Comparison of ENCODE assay signal across 18 mouse cellular contexts in genomic region chr15:25391210-25391609, GRCm38 (mm10).
"Had no signal": no experiment of that assay in that cellular context is flagged by ENCODE, and none has a peak within 500 bp of the region (broad histone marks: within the 10 kb centered on the region; RNA-seq: fewer than 3 reads in every experiment).

No protein-coding gene starts in this region.

- DNase-seq: kidney, adult 8-10 months; layer of hippocampus, adult 9-11 months; layer of hippocampus, postnatal 36 days; lung, postnatal 4 days; retina, postnatal 1 day; right cerebral cortex, postnatal 4 days; spleen, adult 18-20 months; thymus, adult 2 months; thymus, postnatal 25 days had no signal

- H3K4me2 ChIP-seq: midbrain, embryonic 12.5 days; neural tube, embryonic 13.5 days had no signal

- H3K9ac ChIP-seq: midbrain, embryonic 12.5 days; neural tube, embryonic 13.5 days had no signal

- H3K27me3 ChIP-seq: megakaryocyte, embryonic 14.5 days; midbrain, embryonic 12.5 days; neural tube, embryonic 13.5 days had no signal

- H3K4me1 ChIP-seq: limb, embryonic 10.5 days had no signal

- H3K27ac ChIP-seq: kidney, postnatal 0 days; limb, embryonic 10.5 days; midbrain, embryonic 12.5 days; neural tube, embryonic 13.5 days had no signal

- H3K9me3 ChIP-seq: limb, embryonic 10.5 days; megakaryocyte, embryonic 14.5 days; midbrain, embryonic 12.5 days; neural tube, embryonic 13.5 days had no signal

- H3K4me3 ChIP-seq: limb, embryonic 10.5 days; megakaryocyte, embryonic 14.5 days; midbrain, embryonic 12.5 days; neural tube, embryonic 13.5 days had no signal

- ATAC-seq: hindbrain, embryonic 16.5 days; inflammation-experienced regulatory T-cells, adult 6 months; intestine, postnatal 0 days; midbrain, embryonic 16.5 days had no signal
